Comparison of ENCODE assay signal across 7 mouse cellular contexts in the genomic region with DNA sequence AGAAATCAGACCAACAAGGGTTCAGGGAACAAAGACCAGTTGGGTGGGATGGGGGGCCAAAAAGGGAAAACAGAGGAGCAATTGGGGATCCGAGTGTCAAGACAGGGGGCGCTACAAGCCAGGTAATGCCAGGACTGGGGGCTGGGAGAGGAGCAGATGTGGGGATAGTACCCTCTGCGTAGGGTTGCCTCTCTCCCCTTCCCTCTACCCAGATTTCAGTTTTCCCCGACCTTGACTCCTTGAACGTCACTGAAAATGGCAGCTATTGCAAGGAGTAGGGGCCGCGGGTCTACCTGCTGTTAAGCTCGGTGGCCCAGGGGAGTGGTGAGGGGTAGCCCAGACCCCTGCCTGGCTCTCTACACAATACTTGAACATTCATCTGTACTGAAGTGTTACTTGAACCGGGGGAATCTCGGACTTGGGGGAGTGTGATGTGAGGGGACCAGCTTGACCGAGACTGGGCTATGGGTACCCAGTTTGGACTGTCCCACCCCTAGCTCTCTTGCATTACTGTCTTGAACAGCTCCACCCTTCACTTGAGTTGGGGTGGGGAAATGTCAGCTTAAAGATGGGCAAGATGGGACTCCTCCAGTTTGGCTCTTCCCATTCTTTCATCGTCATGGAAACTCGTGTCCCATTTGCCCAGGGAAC. TPM values are rescaled to one million over a fixed set of nuclear protein-coding genes. Genes with fewer than 3 reads are reported as not detected.
DNase-seq lines count a peak whose midpoint lies in the region; ATAC-seq and TF ChIP-seq lines count a peak whose summit lies in the region.

No protein-coding gene starts in this region.

- no peaks in the 10 kb centered on the region; the same call in 1 of the 2 replicates for H3K79me2 ChIP-seq in liver, adult 2 months (ENCODE audit: control insufficient read depth, insufficient read depth, low read length)

- peaks cover 21% of the 10 kb centered on the region; the same call in 1 of the 2 replicates for H3K4me1 ChIP-seq in forebrain, embryonic 14.5 days (ENCODE audit: control insufficient read depth, insufficient read depth, low read length)
- peaks cover 10% of the 10 kb centered on the region for H3K4me1 ChIP-seq in liver, adult 2 months (ENCODE audit: control insufficient read depth, insufficient read depth, low read length)
- peaks cover 4% of the 10 kb centered on the region; the same call in 1 of the 2 replicates for H3K4me1 ChIP-seq in stomach, postnatal 0 days (replicated peaks; ENCODE audit: control insufficient read depth, insufficient read depth)

- TF ChIP-seq CTCF in liver, adult 2 months (IDR thresholded peaks at IDR 0.05; ENCODE audit: low read depth, low read length): peak; percentile 50
- peak; percentile 56 for TF ChIP-seq CTCF in stomach, postnatal 0 days (IDR thresholded peaks at IDR 0.05; ENCODE audit: low read depth)

- no peak for TF ChIP-seq POLR2A in liver, adult 2 months (IDR thresholded peaks at IDR 0.05; ENCODE audit: extremely low read depth, insufficient read depth, low read length)

- 45% methylated on average over 13 of the region's 13 CpGs for WGBS in forebrain, embryonic 14.5 days
- 66% methylated on average over 13 of the region's 13 CpGs for WGBS in liver, adult 2 months
- WGBS in stomach, postnatal 0 days: 49% methylated on average over 13 of the region's 13 CpGs

- H3K36me3 ChIP-seq in forebrain, embryonic 14.5 days (ENCODE audit: control insufficient read depth, insufficient read depth, low read length): peaks cover 50% of the 10 kb centered on the region
- peaks cover 1% of the 10 kb centered on the region; the same call in 1 of the 2 replicates for H3K36me3 ChIP-seq in liver, adult 2 months (ENCODE audit: control insufficient read depth, insufficient read depth, low read length)
- 0 out of 2 replicates have a peak, but pooled peaks cover 8% of the 10 kb centered on the region for H3K36me3 ChIP-seq in stomach, postnatal 0 days (ENCODE audit: control insufficient read depth, insufficient read depth, low read length)

- no peak overlapping the region for H3K4me3 ChIP-seq in forebrain, embryonic 14.5 days (ENCODE audit: low read depth, low read length)
- H3K4me3 ChIP-seq in liver, adult 2 months (ENCODE audit: insufficient read depth, low read depth, low read length): no peak overlapping the region
- no peak overlapping the region for H3K4me3 ChIP-seq in stomach, postnatal 0 days (ENCODE audit: low read depth, low read length)

- H3K4me2 ChIP-seq in forebrain, embryonic 14.5 days (ENCODE audit: low read length): peak overlapping the region; percentile 80; the same call in 1 of the 2 replicates
- H3K4me2 ChIP-seq in stomach, postnatal 0 days (replicated peaks; ENCODE audit: low read depth): no peak overlapping the region

- DNase-seq in left cerebral cortex, postnatal 4 days: peak; percentile 18
- no peak for DNase-seq in left cerebral cortex, postnatal 14 days (ENCODE audit: low spot score in 2 of 2)
- peak; percentile 37 to 64 for DNase-seq in cerebellum, postnatal 25 days
- no peak for DNase-seq in forebrain, embryonic 14.5 days (ENCODE audit: low spot score)
- DNase-seq in liver, adult 2 months (ENCODE audit: extremely low read depth, low read depth, low spot score): no peak
- DNase-seq in stomach, postnatal 0 days (ENCODE audit: low spot score): peak; percentile 28
- no peak for DNase-seq in Muller cell, postnatal 12 days (ENCODE audit: inconsistent ontology term)

- intact Hi-C loops in left cerebral cortex, postnatal 4 days (cut with DNase I): no loop called here
- intact Hi-C loops in left cerebral cortex, postnatal 14 days (cut with DNase I): no loop called here

- no peaks in the 10 kb centered on the region for H3K9me3 ChIP-seq in forebrain, embryonic 14.5 days (replicated peaks; ENCODE audit: control insufficient read depth, low read length)
- H3K9me3 ChIP-seq in stomach, postnatal 0 days (ENCODE audit: control insufficient read depth, low read length): no peaks in the 10 kb centered on the region

- H3K27ac ChIP-seq in forebrain, embryonic 14.5 days (ENCODE audit: low read depth, low read length): no peak overlapping the region
- no peak overlapping the region for H3K27ac ChIP-seq in liver, adult 2 months (replicated peaks; ENCODE audit: insufficient read depth, low read depth, low read length)
- H3K27ac ChIP-seq in stomach, postnatal 0 days (replicated peaks): peak overlapping the region; percentile 49

- H3K27me3 ChIP-seq in forebrain, embryonic 14.5 days (replicated peaks; ENCODE audit: control insufficient read depth, insufficient read depth, low read length): no peaks in the 10 kb centered on the region
- H3K27me3 ChIP-seq in liver, adult 2 months (ENCODE audit: control insufficient read depth, insufficient read depth, low read length): no peaks in the 10 kb centered on the region
- H3K27me3 ChIP-seq in stomach, postnatal 0 days (ENCODE audit: control insufficient read depth, insufficient read depth, low read length): no peaks in the 10 kb centered on the region

- no peak; the same call in none of the 2 replicates for ATAC-seq in forebrain, embryonic 14.5 days
- no peak; the same call in 1 of the 2 replicates for ATAC-seq in stomach, postnatal 0 days (ENCODE audit: low FRiP score, low TSS enrichment)

- H3K9ac ChIP-seq in forebrain, embryonic 14.5 days (ENCODE audit: low read length): no peak overlapping the region
- no peak overlapping the region for H3K9ac ChIP-seq in liver, adult 2 months (ENCODE audit: low read depth, low read length)
- no peak overlapping the region for H3K9ac ChIP-seq in stomach, postnatal 0 days (ENCODE audit: low read length)

- TF ChIP-seq EP300 in stomach, postnatal 0 days (optimal IDR thresholded peaks at IDR 0.05): no peak

RNA-seq across cellular contexts. Expression of gene Orai3, which starts 1.1 kb away (rescaled TPM):
- 10 to 100 TPM; 14.2 to 15.1 TPM for total RNA-seq in left cerebral cortex, postnatal 4 days (2021)
- 10 to 100 TPM; 19.8 to 22.5 TPM for total RNA-seq in left cerebral cortex, postnatal 14 days (2021)
- 3.3 and 4.2 TPM in 2 replicates for polyA plus RNA-seq in forebrain, embryonic 14.5 days (2014; fragmentation: Nextera tagmentation; extraction: Ambion mirVana)
- total RNA-seq in liver, adult 2 months (2014; rRNA removed): 10.2 and 14.7 TPM in 2 replicates
- 21.1 and 26.6 TPM in 2 replicates for polyA plus RNA-seq in liver, adult 2 months (2012; rRNA removed)
- 18.6 and 20.0 TPM in 2 replicates for polyA plus RNA-seq in stomach, postnatal 0 days (2015; fragmentation: Nextera tagmentation; extraction: Ambion mirVana)

RNA-seq across cellular contexts. Expression of gene Setd1a, which starts 8.0 kb away (rescaled TPM):
- total RNA-seq in left cerebral cortex, postnatal 4 days (2021): 10 to 100 TPM; 46.2 to 47.4 TPM
- 10 to 100 TPM; 43.3 to 44.9 TPM for total RNA-seq in left cerebral cortex, postnatal 14 days (2021)
- polyA plus RNA-seq in forebrain, embryonic 14.5 days (2014; fragmentation: Nextera tagmentation; extraction: Ambion mirVana): 17.0 and 18.0 TPM in 2 replicates
- 2.6 and 5.4 TPM in 2 replicates for total RNA-seq in liver, adult 2 months (2014; rRNA removed)
- polyA plus RNA-seq in liver, adult 2 months (2012; rRNA removed): 5.5 and 7.8 TPM in 2 replicates
- 6.9 and 8.0 TPM in 2 replicates for polyA plus RNA-seq in stomach, postnatal 0 days (2015; fragmentation: Nextera tagmentation; extraction: Ambion mirVana)

RNA-seq across cellular contexts. Expression of gene Gm49388, which starts 16.9 kb away (rescaled TPM):
- 1 to 10 TPM; 2.2 to 3.1 TPM for total RNA-seq in left cerebral cortex, postnatal 4 days (2021)
- 1 to 10 TPM; 1.7 TPM for total RNA-seq in left cerebral cortex, postnatal 14 days (2021)
- polyA plus RNA-seq in forebrain, embryonic 14.5 days (2014; fragmentation: Nextera tagmentation; extraction: Ambion mirVana): not detected in 2 replicates
- total RNA-seq in liver, adult 2 months (2014; rRNA removed): not detected in 2 replicates
- not detected in 2 replicates for polyA plus RNA-seq in liver, adult 2 months (2012; rRNA removed)
- polyA plus RNA-seq in stomach, postnatal 0 days (2015; fragmentation: Nextera tagmentation; extraction: Ambion mirVana): not detected in 2 replicates

RNA-seq across cellular contexts. Expression of gene Fbxl19, which starts 24.1 kb away (rescaled TPM):
- 100 to 1,000 TPM; 143 to 148 TPM for total RNA-seq in left cerebral cortex, postnatal 4 days (2021)
- total RNA-seq in left cerebral cortex, postnatal 14 days (2021): 10 to 100 TPM; 89.1 to 89.8 TPM
- 7.2 and 7.8 TPM in 2 replicates for polyA plus RNA-seq in forebrain, embryonic 14.5 days (2014; fragmentation: Nextera tagmentation; extraction: Ambion mirVana)
- 1.9 and 2.4 TPM in 2 replicates for total RNA-seq in liver, adult 2 months (2014; rRNA removed)
- polyA plus RNA-seq in liver, adult 2 months (2012; rRNA removed): 3.9 and 4.7 TPM in 2 replicates
- 1.1 and 1.9 TPM in 2 replicates for polyA plus RNA-seq in stomach, postnatal 0 days (2015; fragmentation: Nextera tagmentation; extraction: Ambion mirVana)

RNA-seq across cellular contexts. Expression of gene Hsd3b7, which starts 31.9 kb away (rescaled TPM):
- 1 to 10 TPM; 3.3 to 5.8 TPM for total RNA-seq in left cerebral cortex, postnatal 4 days (2021)
- total RNA-seq in left cerebral cortex, postnatal 14 days (2021): 1 to 10 TPM; 4.8 to 6.0 TPM
- polyA plus RNA-seq in forebrain, embryonic 14.5 days (2014; fragmentation: Nextera tagmentation; extraction: Ambion mirVana): 6.9 and 9.7 TPM in 2 replicates
- 458 and 477 TPM in 2 replicates for total RNA-seq in liver, adult 2 months (2014; rRNA removed)
- 1,150 and 1,162 TPM in 2 replicates for polyA plus RNA-seq in liver, adult 2 months (2012; rRNA removed)
- polyA plus RNA-seq in stomach, postnatal 0 days (2015; fragmentation: Nextera tagmentation; extraction: Ambion mirVana): 31.7 and 32.3 TPM in 2 replicates

Comparison
In these comparisons a context has a peak if more than half of its experiments do, and no peak if none do; other contexts are left out.
1. DNase-seq: peak in left cerebral cortex, postnatal 4 days (single experiment), cerebellum, postnatal 25 days (2 of 2) and stomach, postnatal 0 days (single experiment); none in left cerebral cortex, postnatal 14 days (0 of 2), forebrain, embryonic 14.5 days (single experiment), liver, adult 2 months (single experiment) and Muller cell, postnatal 12 days (single experiment).